Mouse (Mus musculus): ENCODE results near the gene 1110002E22Rik. TPM values are rescaled to one million over a fixed set of nuclear protein-coding genes. Genes with fewer than 3 reads are reported as not detected.

1110002E22Rik gene
- polyA plus RNA-seq, 1 experiment from 2014 or later, result 12.1 TPM

Other genes starting within 250 kb of the 1110002E22Rik start
- gene H2afz, start 200.6 kb upstream of the 1110002E22Rik start, polyA plus RNA-seq (2016; fragmentation: Nextera tagmentation; extraction: Ambion mirVana), result 1,274 and 1,305 TPM in 2 replicates
- 14.1 and 15.0 TPM in 2 replicates for gene Dnajb14, start 197.4 kb upstream of the 1110002E22Rik start, polyA plus RNA-seq (2016; fragmentation: Nextera tagmentation; extraction: Ambion mirVana)
- gene Lamtor3, start 146.5 kb upstream of the 1110002E22Rik start, polyA plus RNA-seq (2016; fragmentation: Nextera tagmentation; extraction: Ambion mirVana), result 86.3 and 92.0 TPM in 2 replicates
- gene Dapp1, start 83.5 kb upstream of the 1110002E22Rik start, polyA plus RNA-seq (2016; fragmentation: Nextera tagmentation; extraction: Ambion mirVana), result 14.8 and 15.1 TPM in 2 replicates
- gene Gm5105, start 2.3 kb downstream of the 1110002E22Rik start, polyA plus RNA-seq (2016; fragmentation: Nextera tagmentation; extraction: Ambion mirVana), result 0.27 and 0.73 TPM in 2 replicates
- 12.8 and 14.5 TPM in 2 replicates for gene Trmt10a, start 78.4 kb downstream of the 1110002E22Rik start, polyA plus RNA-seq (2016; fragmentation: Nextera tagmentation; extraction: Ambion mirVana)
- gene Mttp, start 79.9 kb downstream of the 1110002E22Rik start, polyA plus RNA-seq (2016; fragmentation: Nextera tagmentation; extraction: Ambion mirVana), result 8.4 and 9.0 TPM in 2 replicates
- gene 4930579F01Rik, start 128.8 kb downstream of the 1110002E22Rik start, polyA plus RNA-seq (2016; fragmentation: Nextera tagmentation; extraction: Ambion mirVana), result not detected in 2 replicates
- not detected in 2 replicates for gene Adh7, start 152.7 kb downstream of the 1110002E22Rik start, polyA plus RNA-seq (2016; fragmentation: Nextera tagmentation; extraction: Ambion mirVana)
- gene Adh1, start 195.9 kb downstream of the 1110002E22Rik start, polyA plus RNA-seq (2016; fragmentation: Nextera tagmentation; extraction: Ambion mirVana), result 1.4 and 1.6 TPM in 2 replicates
- not detected in 2 replicates for gene Adh6a, start 248.2 kb downstream of the 1110002E22Rik start, polyA plus RNA-seq (2016; fragmentation: Nextera tagmentation; extraction: Ambion mirVana)

Data from heart, embryonic 12.5 days (tissue).